Mouse (Mus musculus) kidney, adult 2 months (tissue): Measurements from ENCODE around the gene Inpp5d. TPM values are rescaled to one million over a fixed set of nuclear protein-coding genes. Genes with fewer than 3 reads are reported as not detected.
A peak's percentile ranks its signal among the peaks of the same experiment; 100 is the strongest.

Experiments used
- DNase-seq: peaks from one replicate; pipeline ENCODE4 v3.0.0; 2021
- H3K27ac ChIP-seq: fragments of 200-500 bp; 2 replicates; pipeline ENCODE4 v1.5.1; 2012; ENCODE audit warnings: low read depth, low read length, control low read depth, inconsistent platforms; ENCODE audit not compliant: insufficient read depth
- H3K27me3 ChIP-seq: fragments of 200-500 bp; replicated peaks from 2 replicates; pipeline ENCODE4 v1.6.1; 2012; ENCODE audit warnings: mild to moderate bottlenecking, moderate library complexity, low read length, inconsistent platforms; ENCODE audit not compliant: control insufficient read depth, insufficient read depth
- H3K36me3 ChIP-seq: fragments of 200-500 bp; 2 replicates; pipeline ENCODE4 v1.6.1; 2012; ENCODE audit warnings: mild to moderate bottlenecking, moderate library complexity, low read length, inconsistent platforms; ENCODE audit not compliant: control insufficient read depth, insufficient read depth
- H3K4me1 ChIP-seq: fragments of 200-500 bp; 2 replicates; pipeline ENCODE4 v1.6.1; 2011; ENCODE audit warnings: low read length; ENCODE audit not compliant: control insufficient read depth, insufficient read depth
- H3K4me3 ChIP-seq: fragments of 200-500 bp; 2 replicates; pipeline ENCODE4 v1.5.1; 2011; ENCODE audit warnings: mild to moderate bottlenecking, low read depth, low read length, control low read depth; ENCODE audit not compliant: insufficient read depth
- CTCF ChIP-seq: fragments of 200-500 bp; conservative IDR thresholded peaks from 2 replicates; pipeline ENCODE4 v1.5.1; 2011; ENCODE audit warnings: low read depth, mild to moderate bottlenecking, control low read depth, low read length, moderate library complexity, mixed read lengths; ENCODE audit not compliant: insufficient read depth, insufficient read length
- POLR2A ChIP-seq: fragments of 200-500 bp; IDR thresholded peaks from one replicate; pipeline ENCODE4 v1.6.1; 2011; ENCODE audit warnings: low read depth, low read length, control low read depth
- WGBS: fragments of 180-500 bp; shearing (Covaris S2); methylation state at CpG from one replicate; pipeline ENCODE4 v1.1.7; 2018; 5-methylcytosine and 5-hydroxymethylcytosine counted together
- polyA plus RNA-seq: library from polyadenylated mRNA; depleted of rRNA; stranded (reverse); fragments of >200 nt; gene quantifications from 2 replicates; pipeline ENCODE4 v1.2.3, GENCODE M21; 2012

Gene Inpp5d
- polyA plus RNA-seq, 1 experiment, result 20.0 TPM

DNA sequence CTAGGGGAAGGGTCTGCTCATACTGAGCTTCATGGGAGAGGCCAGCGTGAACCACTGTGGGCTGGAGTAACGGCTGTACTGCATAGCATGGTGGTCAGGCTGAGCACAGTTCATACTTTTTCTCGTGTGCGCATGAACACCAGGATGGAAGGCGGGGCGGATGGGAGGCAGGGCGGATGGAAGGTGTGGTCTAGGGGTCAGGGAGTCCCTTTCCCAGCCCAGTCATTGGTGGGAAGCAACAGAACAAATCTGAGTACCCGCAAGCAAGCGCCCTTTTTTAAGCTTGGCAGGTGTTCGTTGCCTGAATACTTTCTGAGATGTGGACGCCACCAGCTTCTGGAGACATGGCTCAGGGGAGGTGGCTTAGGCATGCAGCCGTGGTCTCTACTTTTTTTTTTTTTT, 16.6 kb downstream of the Inpp5d start:
- no peak for DNase-seq
- H3K4me1 ChIP-seq, result no peaks in the 10 kb centered on the region
- H3K4me3 ChIP-seq, result no peak overlapping the region
- 92% methylated on average over 12 of the region's 12 CpGs for WGBS
- TF ChIP-seq CTCF, result no peak
- TF ChIP-seq POLR2A, result no peak
- H3K36me3 ChIP-seq, result no peaks in the 10 kb centered on the region
- no peak overlapping the region for H3K27ac ChIP-seq
- no peaks in the 10 kb centered on the region for H3K27me3 ChIP-seq

DNA sequence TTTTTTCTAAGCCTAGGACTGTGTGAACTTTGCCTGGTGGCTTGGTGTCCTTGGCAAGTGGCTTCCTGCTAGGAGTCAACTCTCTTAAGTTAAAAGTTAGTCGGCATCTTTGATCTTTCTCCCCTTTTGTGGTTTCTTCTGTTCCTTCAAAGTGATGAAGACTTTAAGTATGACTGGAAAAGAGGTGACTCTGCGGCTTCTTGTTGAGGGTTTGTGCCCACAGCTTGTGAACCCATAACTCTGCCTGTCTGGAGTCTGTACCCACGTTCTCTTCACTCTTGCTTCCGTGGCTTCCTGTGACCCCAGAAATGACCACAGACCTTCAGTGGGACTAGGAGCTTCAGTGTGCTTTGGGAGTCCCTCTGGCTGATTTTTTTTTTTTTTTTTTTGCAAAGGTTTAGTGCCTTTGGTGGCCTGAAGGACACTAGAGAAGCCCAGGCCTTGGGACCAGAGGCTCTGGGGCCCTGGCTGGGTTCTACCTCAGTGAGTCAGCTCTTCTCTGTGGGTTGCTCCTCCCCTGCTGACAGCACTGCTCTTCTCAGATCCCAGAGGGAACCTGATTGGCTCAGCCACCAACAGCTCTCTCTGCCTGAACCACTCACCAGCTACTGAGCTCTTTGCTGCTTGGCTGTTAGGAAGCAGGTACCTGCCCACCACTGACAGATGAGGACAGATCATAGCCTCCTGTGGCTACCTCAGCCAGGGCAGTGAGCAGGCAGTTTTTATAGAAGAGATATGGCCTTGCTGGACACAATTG, 17.2 kb downstream of the Inpp5d start:
- Histone ChIP-seq H3K4me1 (no peaks in the 10 kb centered on the region), H3K27ac (no peak overlapping the region), H3K27me3 (no peaks in the 10 kb centered on the region), H3K4me3 (no peak overlapping the region), H3K36me3 (no peaks in the 10 kb centered on the region)
- 75% methylated on average over 4 of the region's 4 CpGs for WGBS
- no peak for TF ChIP-seq POLR2A
- peak; percentile 10 for DNase-seq

DNA sequence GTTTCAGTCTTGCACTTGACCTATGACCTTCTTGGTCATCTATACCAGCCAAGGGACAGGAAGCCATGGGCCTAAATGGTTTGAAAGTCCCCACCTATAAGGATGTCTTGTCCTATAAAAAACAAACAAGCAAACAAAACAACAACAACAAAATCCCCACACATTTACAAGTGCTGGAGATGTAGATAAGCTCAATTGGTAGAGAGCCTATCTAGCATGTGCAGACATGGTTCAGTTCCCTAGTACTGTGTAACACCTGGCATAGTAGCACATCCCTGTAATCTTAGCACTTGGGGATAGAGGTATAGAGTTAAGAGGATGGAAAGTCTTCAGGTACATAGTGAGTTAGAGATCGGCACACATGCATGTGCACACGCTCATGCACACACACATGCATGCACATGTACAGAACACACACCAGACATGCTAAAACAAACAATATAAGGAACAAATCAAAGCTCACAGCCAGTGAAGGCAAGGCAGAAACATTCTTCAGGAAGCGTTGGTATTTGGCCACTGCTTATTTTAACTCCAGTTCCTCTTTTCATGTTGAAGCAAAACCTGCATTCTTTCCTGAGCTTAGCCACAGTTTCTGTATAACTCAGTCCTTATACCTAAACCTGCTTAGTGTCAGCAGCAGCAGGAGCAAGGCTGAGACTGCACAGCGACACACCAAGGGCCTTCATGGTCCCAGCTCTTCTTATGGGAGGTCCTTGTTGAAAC, 17.9 kb downstream of the Inpp5d start:
- DNase-seq, result peak; percentile 12
- WGBS, result 88% methylated on average over 4 of the region's 4 CpGs
- H3K4me3 ChIP-seq, result no peak overlapping the region
- no peaks in the 10 kb centered on the region for H3K27me3 ChIP-seq
- H3K36me3 ChIP-seq, result no peaks in the 10 kb centered on the region
- TF ChIP-seq CTCF (no peak), POLR2A (no peak)
- no peaks in the 10 kb centered on the region for H3K4me1 ChIP-seq
- peak overlapping the region; percentile 39; the same call in 1 of the 2 replicates for H3K27ac ChIP-seq

DNA sequence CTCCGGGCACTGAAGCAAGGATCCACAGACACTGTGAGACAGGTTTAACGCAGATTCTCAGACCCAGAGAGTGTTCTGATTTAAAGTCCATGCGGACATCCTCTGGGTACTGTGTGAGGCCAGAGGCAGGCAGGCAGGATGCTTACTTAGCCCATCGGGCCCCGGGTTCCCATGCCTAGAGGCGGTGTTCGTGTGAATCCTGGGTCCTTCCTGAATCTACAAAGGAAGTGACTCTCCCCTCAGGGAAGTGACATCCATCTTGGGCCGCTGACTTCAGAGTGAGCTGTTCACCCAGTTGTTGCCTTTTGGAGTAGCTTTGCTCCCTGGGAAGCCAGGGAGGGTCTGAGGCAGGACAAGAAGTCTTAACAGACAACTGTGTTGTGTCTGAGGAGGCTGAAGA, 19.6 kb downstream of the Inpp5d start:
- H3K27me3 ChIP-seq, result no peaks in the 10 kb centered on the region
- DNase-seq, result peak; percentile 18
- H3K4me3 ChIP-seq, result no peak overlapping the region
- H3K27ac ChIP-seq, result peak overlapping the region; percentile 70
- no peaks in the 10 kb centered on the region for H3K36me3 ChIP-seq
- TF ChIP-seq CTCF (no peak), POLR2A (no peak)
- WGBS, result 76% methylated on average over 8 of the region's 8 CpGs
- no peaks in the 10 kb centered on the region for H3K4me1 ChIP-seq

DNA sequence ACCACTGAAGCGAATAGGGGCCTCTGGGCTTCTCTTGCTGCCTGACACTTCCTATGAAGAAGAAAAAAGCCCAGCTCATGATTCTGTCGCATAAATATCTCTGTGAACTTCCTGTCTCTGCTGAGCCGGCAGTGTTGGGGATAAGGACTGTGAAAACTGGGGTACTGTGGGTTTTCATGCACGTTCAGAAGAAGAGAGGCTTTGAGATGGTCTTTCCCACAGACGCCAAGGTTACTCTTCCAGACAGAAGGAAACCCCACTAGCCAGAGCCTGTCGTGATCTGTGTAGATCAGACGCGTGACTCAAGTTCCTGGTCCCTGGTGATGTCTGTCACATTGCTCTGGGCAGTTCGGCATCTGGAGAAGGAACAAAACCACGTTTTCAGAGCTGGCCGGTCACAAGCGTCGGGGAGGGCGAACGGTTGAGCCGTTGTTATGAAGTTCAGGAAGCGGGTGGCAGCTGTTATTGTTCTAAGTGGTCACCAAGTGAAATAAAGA, 20.1 kb downstream of the Inpp5d start:
- Histone ChIP-seq H3K4me1 (no peaks in the 10 kb centered on the region), H3K4me3 (no peak overlapping the region), H3K27ac (peak overlapping the region; percentile 70), H3K27me3 (no peaks in the 10 kb centered on the region), H3K36me3 (no peaks in the 10 kb centered on the region)
- no peak for TF ChIP-seq POLR2A
- no peak for TF ChIP-seq CTCF
- DNase-seq, result peak; percentile 87
- 49% methylated on average over 17 of the region's 17 CpGs for WGBS

DNA sequence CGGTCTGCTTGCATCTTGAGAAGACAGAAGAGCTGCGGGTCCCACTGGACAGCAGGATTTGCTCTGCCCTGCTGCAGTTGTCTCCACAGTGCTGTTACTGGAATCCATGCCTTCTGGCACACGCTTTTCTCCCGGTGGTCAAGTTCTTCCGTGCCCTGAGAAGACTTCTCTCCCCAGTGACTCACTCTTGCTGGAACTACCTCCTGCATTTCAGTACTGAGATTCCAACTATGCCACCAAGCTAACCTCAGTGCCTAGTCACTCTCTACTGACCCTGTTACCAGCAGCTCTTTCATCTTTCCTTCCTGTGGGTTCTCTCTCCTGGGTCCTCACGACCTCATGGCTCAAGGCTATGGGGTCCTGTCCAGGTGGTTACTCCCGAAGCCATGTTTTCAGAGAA, 22.9 kb downstream of the Inpp5d start:
- 87% methylated on average over 7 of the region's 7 CpGs for WGBS
- no peaks in the 10 kb centered on the region for H3K4me1 ChIP-seq

DNA sequence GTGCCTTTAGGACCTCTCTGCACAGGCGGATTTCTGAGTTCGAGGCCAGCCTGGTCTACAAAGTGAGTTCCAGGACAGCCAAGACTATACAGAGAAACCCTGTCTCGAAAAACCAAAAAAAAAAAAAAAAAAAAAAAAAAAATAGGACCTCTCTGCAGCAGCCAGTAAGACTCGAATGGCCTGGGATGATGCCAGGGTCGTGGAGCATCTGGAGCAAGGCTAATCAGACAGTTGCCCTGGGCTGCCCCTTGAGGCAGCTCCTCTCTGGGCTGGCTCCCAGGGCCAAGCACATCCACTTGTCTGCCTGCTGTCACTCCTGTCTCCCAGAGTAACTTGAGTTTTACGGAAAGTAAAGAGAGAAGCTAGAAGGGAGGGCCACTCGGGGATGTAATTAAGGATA, 24.9 kb downstream of the Inpp5d start:
- no peak for TF ChIP-seq POLR2A
- no peak for TF ChIP-seq CTCF
- DNase-seq, result peak; percentile 43
- peak overlapping the region; percentile 18; the same call in 1 of the 2 replicates for H3K27ac ChIP-seq
- H3K4me1 ChIP-seq, result no peaks in the 10 kb centered on the region
- no peaks in the 10 kb centered on the region for H3K36me3 ChIP-seq
- H3K4me3 ChIP-seq, result no peak overlapping the region
- 60% methylated on average over 7 of the region's 7 CpGs for WGBS
- H3K27me3 ChIP-seq, result no peaks in the 10 kb centered on the region

More for the DNA sequence above, 22.9 kb downstream of the Inpp5d start:
- no peak overlapping the region for H3K27ac ChIP-seq
- no peak for DNase-seq
- no peak for TF ChIP-seq CTCF
- no peak for TF ChIP-seq POLR2A
- H3K27me3 ChIP-seq, result no peaks in the 10 kb centered on the region
- H3K4me3 ChIP-seq, result no peak overlapping the region
- H3K36me3 ChIP-seq, result no peaks in the 10 kb centered on the region
